Mouse (Mus musculus): ENCODE results near the gene Slc39a3.

DNA sequence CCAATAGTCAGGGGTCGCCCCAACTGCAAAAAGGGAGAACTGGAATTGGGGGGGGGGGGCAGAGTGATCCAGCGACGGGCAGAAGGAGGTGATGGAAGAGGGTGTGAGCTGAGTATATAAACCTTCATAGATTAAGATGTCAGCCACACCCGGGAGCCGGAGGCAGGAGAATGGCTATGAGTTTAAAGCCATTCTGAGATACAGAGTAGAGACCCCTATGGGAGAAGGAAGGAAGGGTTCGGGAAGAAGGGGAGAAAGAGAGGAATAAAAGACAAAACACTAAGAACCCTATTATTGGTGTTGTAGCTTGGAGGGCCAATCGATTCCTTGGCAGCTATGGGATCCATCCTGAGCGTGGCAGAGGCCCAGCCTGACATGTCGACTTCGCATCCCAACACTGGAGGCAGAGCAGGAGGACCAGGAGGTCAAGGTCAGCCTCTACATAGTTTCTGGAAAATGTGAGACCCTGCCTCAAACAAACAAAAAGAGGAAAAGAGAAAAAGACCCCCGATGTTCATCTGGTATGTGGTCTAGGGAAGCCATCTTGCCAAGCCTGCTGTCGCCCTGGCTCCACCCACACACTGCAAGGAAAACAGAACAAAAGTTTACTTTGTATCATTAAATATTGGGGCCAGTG lies 11.5 kb downstream of the Slc39a3 start, which contains the start of gene Diras1:
- TF ChIP-seq CTCF (IDR thresholded peaks at IDR 0.05) (no peak), EP300 (IDR thresholded peaks at IDR 0.05) (no peak)
